Mouse (Mus musculus): Measurements from ENCODE around the gene Wdr78.

The Wdr78 gene

GRCm38 (mm10) chr4:103095921-103096320 is 18.4 kb downstream of the Wdr78 start:
- no peak for TF ChIP-seq GATA4 (IDR thresholded peaks at IDR 0.05; ENCODE audit: insufficient replicate concordance, low read length)

- no peak for TF ChIP-seq GATA4 (IDR thresholded peaks at IDR 0.05; ENCODE audit: insufficient replicate concordance, low read length)
Measured at GRCm38 (mm10) chr4:103085237-103085636, 29.1 kb downstream of the Wdr78 start.

GRCm38 (mm10) chr4:103070631-103071030 is 43.7 kb downstream of the Wdr78 start:
- no peak for TF ChIP-seq GATA4 (IDR thresholded peaks at IDR 0.05; ENCODE audit: insufficient replicate concordance, low read length)

- TF ChIP-seq GATA4 (IDR thresholded peaks at IDR 0.05; ENCODE audit: insufficient replicate concordance, low read length): no peak
Measured at GRCm38 (mm10) chr4:103067906-103068655, 46.3 kb downstream of the Wdr78 start.

GRCm38 (mm10) chr4:103064976-103065375 is 49.4 kb downstream of the Wdr78 start:
- no peak for TF ChIP-seq GATA4 (IDR thresholded peaks at IDR 0.05; ENCODE audit: insufficient replicate concordance, low read length)

GRCm38 (mm10) chr4:103064421-103064820 is 49.9 kb downstream of the Wdr78 start:
- no peak for TF ChIP-seq GATA4 (IDR thresholded peaks at IDR 0.05; ENCODE audit: insufficient replicate concordance, low read length)

GRCm38 (mm10) chr4:103056909-103057308 is 57.4 kb downstream of the Wdr78 start:
- no peak for TF ChIP-seq GATA4 (IDR thresholded peaks at IDR 0.05; ENCODE audit: insufficient replicate concordance, low read length)

GRCm38 (mm10) chr4:103048046-103048445 is 66.3 kb downstream of the Wdr78 start:
- no peak for TF ChIP-seq GATA4 (IDR thresholded peaks at IDR 0.05; ENCODE audit: insufficient replicate concordance, low read length)

GRCm38 (mm10) chr4:103042997-103043396 is 71.4 kb downstream of the Wdr78 start:
- TF ChIP-seq GATA4 (IDR thresholded peaks at IDR 0.05; ENCODE audit: insufficient replicate concordance, low read length): no peak

GRCm38 (mm10) chr4:103039838-103040191 is 74.5 kb downstream of the Wdr78 start:
- TF ChIP-seq GATA4 (IDR thresholded peaks at IDR 0.05; ENCODE audit: insufficient replicate concordance, low read length): no peak

GRCm38 (mm10) chr4:103039103-103039837 is 75.1 kb downstream of the Wdr78 start:
- no peak for TF ChIP-seq GATA4 (IDR thresholded peaks at IDR 0.05; ENCODE audit: insufficient replicate concordance, low read length)

- TF ChIP-seq GATA4 (IDR thresholded peaks at IDR 0.05; ENCODE audit: insufficient replicate concordance, low read length): no peak
Measured at GRCm38 (mm10) chr4:103028177-103029088, 85.9 kb downstream of the Wdr78 start.

- TF ChIP-seq GATA4 (IDR thresholded peaks at IDR 0.05; ENCODE audit: insufficient replicate concordance, low read length): no peak
Measured at GRCm38 (mm10) chr4:103027745-103028144, 86.6 kb downstream of the Wdr78 start.

- no peak for TF ChIP-seq GATA4 (IDR thresholded peaks at IDR 0.05; ENCODE audit: insufficient replicate concordance, low read length)
Measured at GRCm38 (mm10) chr4:103026621-103027020, 87.7 kb downstream of the Wdr78 start, which contains the start of gene Insl5. TSS of gene Insl5 (minus strand) at chr4:103026842.

GRCm38 (mm10) chr4:103013490-103013889 is 100.9 kb downstream of the Wdr78 start:
- TF ChIP-seq GATA4 (IDR thresholded peaks at IDR 0.05; ENCODE audit: insufficient replicate concordance, low read length): no peak
